Mouse (Mus musculus) kidney, adult 2 months (tissue): ENCODE results near the gene Kiss1r. TPM values are rescaled to one million over a fixed set of nuclear protein-coding genes. Genes with fewer than 3 reads are reported as not detected.

Experiments used
- DNase-seq: peaks from one replicate; pipeline ENCODE4 v3.0.0; 2021
- H3K27ac ChIP-seq: fragments of 200-500 bp; 2 replicates; pipeline ENCODE4 v1.5.1; 2012; ENCODE audit warnings: low read depth, low read length, control low read depth, inconsistent platforms; ENCODE audit not compliant: insufficient read depth
- H3K27me3 ChIP-seq: fragments of 200-500 bp; replicated peaks from 2 replicates; pipeline ENCODE4 v1.6.1; 2012; ENCODE audit warnings: mild to moderate bottlenecking, moderate library complexity, low read length, inconsistent platforms; ENCODE audit not compliant: control insufficient read depth, insufficient read depth
- H3K36me3 ChIP-seq: fragments of 200-500 bp; 2 replicates; pipeline ENCODE4 v1.6.1; 2012; ENCODE audit warnings: mild to moderate bottlenecking, moderate library complexity, low read length, inconsistent platforms; ENCODE audit not compliant: control insufficient read depth, insufficient read depth
- H3K4me1 ChIP-seq: fragments of 200-500 bp; 2 replicates; pipeline ENCODE4 v1.6.1; 2011; ENCODE audit warnings: low read length; ENCODE audit not compliant: control insufficient read depth, insufficient read depth
- H3K4me3 ChIP-seq: fragments of 200-500 bp; 2 replicates; pipeline ENCODE4 v1.5.1; 2011; ENCODE audit warnings: mild to moderate bottlenecking, low read depth, low read length, control low read depth; ENCODE audit not compliant: insufficient read depth
- CTCF ChIP-seq: fragments of 200-500 bp; conservative IDR thresholded peaks from 2 replicates; pipeline ENCODE4 v1.5.1; 2011; ENCODE audit warnings: low read depth, mild to moderate bottlenecking, control low read depth, low read length, moderate library complexity, mixed read lengths; ENCODE audit not compliant: insufficient read depth, insufficient read length
- POLR2A ChIP-seq: fragments of 200-500 bp; IDR thresholded peaks from one replicate; pipeline ENCODE4 v1.6.1; 2011; ENCODE audit warnings: low read depth, low read length, control low read depth
- WGBS: fragments of 180-500 bp; shearing (Covaris S2); methylation state at CpG from one replicate; pipeline ENCODE4 v1.1.7; 2018; 5-methylcytosine and 5-hydroxymethylcytosine counted together
- polyA plus RNA-seq: library from polyadenylated mRNA; depleted of rRNA; stranded (reverse); fragments of >200 nt; gene quantifications from 2 replicates; pipeline ENCODE4 v1.2.3, GENCODE M21; 2012

Gene Kiss1r
- polyA plus RNA-seq, 1 experiment: 5.6 TPM

DNA sequence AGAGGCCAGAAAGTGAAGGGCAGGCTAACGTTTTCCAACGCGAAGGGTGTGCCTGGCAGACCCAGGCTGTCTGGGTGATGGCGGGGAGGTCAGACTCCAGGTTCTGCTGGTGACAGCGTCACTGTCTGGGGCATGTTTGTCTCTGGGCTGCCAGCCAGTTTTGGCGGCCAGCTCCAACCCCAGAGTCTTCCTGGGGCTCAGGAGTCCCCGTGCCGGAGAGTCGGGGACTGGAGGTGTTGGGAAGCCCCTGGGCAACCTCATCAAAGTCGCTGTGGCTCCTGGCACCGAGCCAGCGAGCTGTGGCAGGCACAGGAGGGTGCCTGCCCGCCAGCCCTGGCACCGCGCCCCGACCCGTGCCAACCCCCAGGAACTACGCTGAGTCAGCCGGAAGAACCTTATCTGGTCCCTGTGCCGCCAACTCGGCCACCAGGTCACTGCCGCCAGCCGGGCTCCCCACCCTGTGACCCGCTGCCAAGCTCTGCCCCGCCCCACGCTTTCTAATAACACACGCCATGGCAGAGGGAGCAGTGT, 20.2 kb downstream of the Kiss1r start:
- Histone ChIP-seq H3K4me1 (peaks cover 62% of the 10 kb centered on the region), H3K27ac (peak overlapping the region; percentile 76), H3K4me3 (no peak overlapping the region), H3K36me3 (no peaks in the 10 kb centered on the region), H3K27me3 (no peaks in the 10 kb centered on the region)
- DNase-seq: peak; percentile 89
- 12% methylated on average over 27 of the region's 27 CpGs for WGBS
- TF ChIP-seq CTCF: no peak
- TF ChIP-seq POLR2A: no peak

DNA sequence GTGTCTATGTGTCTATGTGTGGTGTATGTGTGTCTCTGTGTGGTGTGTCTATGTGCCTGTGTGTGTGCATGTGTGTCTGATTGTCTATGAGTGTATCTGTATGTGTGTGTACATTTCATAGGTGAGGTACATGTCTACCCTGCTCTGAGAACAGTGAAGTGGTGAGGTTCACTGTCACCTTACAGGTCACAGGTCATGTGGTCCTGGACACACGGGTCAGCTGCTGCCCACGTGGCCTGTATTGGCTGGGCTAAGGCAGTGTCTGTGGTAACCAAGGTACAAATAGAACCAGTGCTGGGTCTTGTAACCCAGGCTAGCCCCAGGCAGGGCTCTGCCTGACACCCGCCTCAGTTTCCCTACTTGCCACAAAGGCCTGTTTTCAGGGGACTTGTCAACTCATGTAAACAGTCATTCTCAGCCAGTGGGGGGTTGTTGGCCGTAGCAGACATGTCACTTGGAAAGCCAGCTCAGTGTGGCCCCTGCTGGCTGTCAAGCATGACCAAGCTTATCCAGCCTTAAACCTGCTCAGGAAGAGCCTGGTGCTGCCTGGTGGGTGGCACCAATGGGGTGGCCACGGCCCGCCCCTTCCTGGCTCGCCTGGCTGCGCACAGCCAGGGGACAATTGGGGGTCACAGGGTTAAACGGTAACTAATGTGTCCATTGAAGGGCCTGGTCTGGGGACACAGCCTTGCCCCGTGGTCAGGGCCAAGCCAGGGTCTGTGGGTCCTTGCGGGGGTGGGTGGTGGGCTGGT, 21.2 kb downstream of the Kiss1r start:
- DNase-seq: peak; percentile 79
- TF ChIP-seq CTCF: no peak
- TF ChIP-seq POLR2A: no peak
- WGBS: 41% methylated on average over 11 of the region's 11 CpGs
- no peak overlapping the region for H3K4me3 ChIP-seq
- H3K36me3 ChIP-seq: no peaks in the 10 kb centered on the region
- peak overlapping the region; percentile 52; the same call in 1 of the 2 replicates for H3K27ac ChIP-seq
- no peaks in the 10 kb centered on the region for H3K27me3 ChIP-seq
- H3K4me1 ChIP-seq: peaks cover 62% of the 10 kb centered on the region

DNA sequence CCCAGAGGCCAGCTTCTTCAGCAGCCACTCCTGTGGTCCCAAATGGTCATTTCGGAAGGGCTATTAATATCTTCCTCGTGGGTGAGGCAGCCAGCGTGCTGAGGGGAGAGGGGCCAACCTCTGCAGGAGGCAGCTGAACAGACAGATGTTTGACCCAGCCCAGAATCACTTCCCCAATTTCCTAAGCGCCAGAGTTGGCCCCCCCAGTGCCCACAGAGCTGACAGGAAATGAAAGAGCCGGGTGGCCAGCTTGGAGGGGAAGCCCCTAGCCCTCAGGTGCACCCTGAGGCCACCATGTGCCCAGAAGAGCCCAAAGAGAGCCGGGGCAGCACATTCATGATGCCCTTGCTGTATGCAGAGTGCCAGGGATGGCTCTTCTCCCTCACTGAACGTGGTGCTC, 24.0 kb downstream of the Kiss1r start:
- H3K27ac ChIP-seq: no peak overlapping the region
- peaks cover 51% of the 10 kb centered on the region for H3K4me1 ChIP-seq
- no peak for TF ChIP-seq CTCF
- TF ChIP-seq POLR2A: no peak
- H3K36me3 ChIP-seq: no peaks in the 10 kb centered on the region
- H3K27me3 ChIP-seq: no peaks in the 10 kb centered on the region
- WGBS: 50% methylated on average over 7 of the region's 7 CpGs
- H3K4me3 ChIP-seq: no peak overlapping the region
- DNase-seq: no peak

DNA sequence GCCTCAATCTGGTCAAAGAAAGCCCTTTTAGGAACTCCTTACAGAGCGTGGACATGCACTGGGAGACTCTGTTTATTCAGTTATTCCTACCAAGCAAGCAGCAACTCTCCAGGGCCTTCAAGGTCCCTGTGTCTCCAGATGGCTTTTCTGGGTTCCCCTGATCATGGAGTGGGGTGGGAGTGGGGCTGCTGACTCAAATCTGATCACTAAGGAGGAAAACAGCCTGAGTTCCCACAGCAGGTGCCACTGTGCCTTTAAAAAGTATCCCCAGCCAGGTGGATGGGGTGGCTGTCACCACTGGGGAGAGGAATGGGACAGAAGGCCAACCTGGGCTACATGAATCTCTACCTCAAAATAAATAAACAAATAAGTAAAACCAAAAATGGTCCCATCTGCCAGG, 26.2 kb downstream of the Kiss1r start:
- H3K27ac ChIP-seq: no peak overlapping the region
- WGBS: 83% methylated on average over 1 of the region's 1 CpGs
- no peak overlapping the region for H3K4me3 ChIP-seq

DNA sequence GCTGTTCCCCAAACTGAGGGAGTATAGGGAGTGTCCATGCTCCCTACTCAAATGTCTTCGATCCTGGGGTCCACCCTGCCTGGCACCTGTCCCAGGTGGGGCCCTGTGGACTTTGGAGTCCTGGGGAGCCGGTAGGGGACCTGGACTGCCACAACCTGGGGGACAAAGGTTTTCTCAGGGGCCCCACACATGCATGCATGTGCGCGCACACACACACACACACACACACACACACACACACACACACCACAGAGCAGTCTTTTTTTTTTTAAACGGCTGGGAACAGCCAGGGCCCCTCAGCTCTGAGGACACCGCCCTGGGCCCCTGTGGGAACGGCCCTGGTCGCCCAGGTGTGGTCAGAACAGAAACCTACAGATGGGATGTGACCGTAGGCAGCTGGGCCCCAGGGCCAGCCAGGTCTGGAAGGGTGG, 26.7 kb downstream of the Kiss1r start:
- DNase-seq: no peak
- TF ChIP-seq CTCF (no peak), POLR2A (no peak)
- 46% methylated on average over 9 of the region's 9 CpGs for WGBS
- H3K27me3 ChIP-seq: no peaks in the 10 kb centered on the region
- H3K4me3 ChIP-seq: no peak overlapping the region
- H3K4me1 ChIP-seq: peaks cover 29% of the 10 kb centered on the region
- peak overlapping the region; percentile 76; the same call in 1 of the 2 replicates for H3K27ac ChIP-seq
- no peaks in the 10 kb centered on the region for H3K36me3 ChIP-seq

More for the DNA sequence above, 26.2 kb downstream of the Kiss1r start:
- no peaks in the 10 kb centered on the region for H3K36me3 ChIP-seq
- TF ChIP-seq POLR2A: no peak
- TF ChIP-seq CTCF: no peak
- no peaks in the 10 kb centered on the region for H3K27me3 ChIP-seq
- H3K4me1 ChIP-seq: peaks cover 30% of the 10 kb centered on the region
- no peak for DNase-seq

DNA sequence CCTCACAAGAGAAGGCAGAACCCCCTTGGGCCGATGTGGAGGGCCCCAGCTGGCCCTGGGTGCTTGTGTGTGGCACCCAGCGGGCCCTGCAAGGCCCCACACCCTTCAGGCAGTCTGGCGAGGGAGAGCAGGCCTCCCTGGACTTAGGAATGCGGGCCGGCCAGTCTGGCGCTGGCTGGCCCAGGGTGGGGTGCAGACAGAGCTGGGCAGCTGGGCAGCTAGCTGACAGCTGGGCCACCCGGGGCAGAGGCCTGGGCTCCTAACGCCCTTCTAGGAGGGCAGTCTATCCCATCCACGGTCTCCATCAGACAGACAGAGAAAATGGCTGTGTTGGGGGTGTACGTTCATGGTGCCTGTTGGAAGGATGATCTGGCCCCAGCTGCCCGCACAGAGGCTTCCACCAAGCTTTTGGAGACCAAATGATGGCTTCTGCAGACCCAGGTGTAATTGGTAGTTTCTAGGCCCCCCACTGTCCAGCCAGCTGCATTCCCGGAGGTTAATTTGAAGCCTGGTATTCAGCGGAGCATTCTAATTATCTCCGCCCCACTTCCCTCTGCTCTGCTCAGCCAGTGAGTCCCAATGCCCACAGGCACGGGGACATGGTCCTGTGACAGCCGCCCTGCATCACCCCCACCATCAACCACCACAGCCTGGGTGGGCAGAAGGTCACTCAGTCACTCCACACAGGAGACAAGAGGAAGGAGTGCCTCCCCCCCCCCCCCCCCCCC, 28.9 kb downstream of the Kiss1r start:
- DNase-seq: peak; percentile 82
- TF ChIP-seq CTCF: no peak
- TF ChIP-seq POLR2A: no peak
- 27% methylated on average over 16 of the region's 16 CpGs for WGBS
- Histone ChIP-seq H3K27ac (peak overlapping the region; percentile 76), H3K4me1 (peaks cover 20% of the 10 kb centered on the region; the same call in 1 of the 2 replicates), H3K36me3 (no peaks in the 10 kb centered on the region), H3K4me3 (no peak overlapping the region), H3K27me3 (no peaks in the 10 kb centered on the region)
